Mouse (Mus musculus): ENCODE data around the gene Slc27a4. TPM values are rescaled to one million over a fixed set of nuclear protein-coding genes. Genes with fewer than 3 reads are reported as not detected.
A peak's percentile ranks its signal among the peaks of the same experiment; 100 is the strongest.

Slc27a4 gene
- polyA plus RNA-seq, 1 experiment from 2014 or later, result 31.8 TPM

- 1% methylated on average over 12 of the region's 12 CpGs for WGBS
- H3K4me1 ChIP-seq (replicated peaks), result peaks cover 10% of the 10 kb centered on the region
- 0 out of 2 replicates have a peak overlapping the region, but pooled peaks have one; percentile 40 for H3K27ac ChIP-seq
- H3K4me3 ChIP-seq (replicated peaks), result peak overlapping the region; percentile 96
- 0 out of 2 replicates have a peak, but pooled peaks cover 2% of the 10 kb centered on the region for H3K36me3 ChIP-seq
- H3K9me3 ChIP-seq, result no peaks in the 10 kb centered on the region
- no peak; the same call in 1 of the 2 replicates for ATAC-seq
- H3K4me2 ChIP-seq (replicated peaks), result peak overlapping the region; percentile 78
- H3K9ac ChIP-seq, result peak overlapping the region; percentile 81
- no peaks in the 10 kb centered on the region for H3K27me3 ChIP-seq (replicated peaks)
Observed at GRCm38 (mm10) chr2:29827709-29828024, 25.2 kb downstream of the Slc27a4 start.

- H3K4me1 ChIP-seq (replicated peaks), result peaks cover 10% of the 10 kb centered on the region
- WGBS, result 93% methylated on average over 4 of the region's 4 CpGs
- ATAC-seq, result no peak
Observed at GRCm38 (mm10) chr2:29831106-29831505, 28.7 kb downstream of the Slc27a4 start.

GRCm38 (mm10) chr2:29833796-29834195, 31.4 kb downstream of the Slc27a4 start:
- H3K27me3 ChIP-seq (replicated peaks), result no peaks in the 10 kb centered on the region
- H3K4me3 ChIP-seq (replicated peaks), result no peak overlapping the region
- no peak overlapping the region for H3K9ac ChIP-seq
- no peak for ATAC-seq
- peaks cover 21% of the 10 kb centered on the region; the same call in 1 of the 2 replicates for H3K36me3 ChIP-seq
- no peaks in the 10 kb centered on the region for H3K9me3 ChIP-seq
- peaks cover 2% of the 10 kb centered on the region; the same call in 1 of the 2 replicates for H3K4me1 ChIP-seq (replicated peaks)
- WGBS, result 92% methylated on average over 5 of the region's 5 CpGs
- no peak overlapping the region for H3K4me2 ChIP-seq (replicated peaks)
- H3K27ac ChIP-seq, result no peak overlapping the region

More at GRCm38 (mm10) chr2:29831106-29831505, 28.7 kb downstream of the Slc27a4 start:
- Histone ChIP-seq H3K27ac (no peak overlapping the region), H3K9me3 (no peaks in the 10 kb centered on the region), H3K36me3 (peaks cover 12% of the 10 kb centered on the region; the same call in 1 of the 2 replicates), H3K27me3 (replicated peaks) (no peaks in the 10 kb centered on the region), H3K4me3 (replicated peaks) (no peak overlapping the region), H3K4me2 (replicated peaks) (no peak overlapping the region), H3K9ac (no peak overlapping the region)

GRCm38 (mm10) chr2:29835391-29835899, 33.0 kb downstream of the Slc27a4 start:
- 75% methylated on average over 2 of the region's 2 CpGs for WGBS

GRCm38 (mm10) chr2:29839460-29839859, 37.0 kb downstream of the Slc27a4 start:
- 46% methylated on average over 4 of the region's 4 CpGs for WGBS
- peaks cover 39% of the 10 kb centered on the region for H3K36me3 ChIP-seq

More at GRCm38 (mm10) chr2:29835391-29835899, 33.0 kb downstream of the Slc27a4 start:
- Histone ChIP-seq H3K4me1 (replicated peaks) (no peaks in the 10 kb centered on the region), H3K4me2 (replicated peaks) (no peak overlapping the region), H3K27ac (no peak overlapping the region), H3K9me3 (no peaks in the 10 kb centered on the region), H3K9ac (no peak overlapping the region), H3K27me3 (replicated peaks) (no peaks in the 10 kb centered on the region), H3K36me3 (peaks cover 21% of the 10 kb centered on the region; the same call in 1 of the 2 replicates), H3K4me3 (replicated peaks) (no peak overlapping the region)
- ATAC-seq, result no peak

GRCm38 (mm10) chr2:29843231-29844105, 41.0 kb downstream of the Slc27a4 start:
- ATAC-seq, result no peak
- H3K27ac ChIP-seq, result no peak overlapping the region
- peaks cover 44% of the 10 kb centered on the region for H3K27me3 ChIP-seq (replicated peaks)
- 71% methylated on average over 9 of the region's 9 CpGs for WGBS
- peaks cover 10% of the 10 kb centered on the region for H3K4me1 ChIP-seq (replicated peaks)
- no peaks in the 10 kb centered on the region for H3K9me3 ChIP-seq
- no peak overlapping the region for H3K4me3 ChIP-seq (replicated peaks)
- no peak overlapping the region for H3K9ac ChIP-seq
- H3K4me2 ChIP-seq (replicated peaks), result no peak overlapping the region
- H3K36me3 ChIP-seq, result peaks cover 31% of the 10 kb centered on the region

More at GRCm38 (mm10) chr2:29839460-29839859, 37.0 kb downstream of the Slc27a4 start:
- Histone ChIP-seq H3K4me1 (replicated peaks) (no peaks in the 10 kb centered on the region), H3K27me3 (replicated peaks) (peaks cover 16% of the 10 kb centered on the region), H3K4me2 (replicated peaks) (no peak overlapping the region), H3K9me3 (no peaks in the 10 kb centered on the region), H3K27ac (no peak overlapping the region), H3K9ac (no peak overlapping the region), H3K4me3 (replicated peaks) (no peak overlapping the region)
- ATAC-seq, result no peak

- Histone ChIP-seq H3K9ac (no peak overlapping the region), H3K27ac (no peak overlapping the region), H3K9me3 (no peaks in the 10 kb centered on the region), H3K4me2 (replicated peaks) (no peak overlapping the region), H3K36me3 (peaks cover 28% of the 10 kb centered on the region), H3K4me3 (replicated peaks) (no peak overlapping the region), H3K27me3 (replicated peaks) (peaks cover 44% of the 10 kb centered on the region), H3K4me1 (replicated peaks) (peaks cover 10% of the 10 kb centered on the region)
- 94% methylated on average over 2 of the region's 2 CpGs for WGBS
- no peak for ATAC-seq
Observed at GRCm38 (mm10) chr2:29844115-29844514, 41.7 kb downstream of the Slc27a4 start.

GRCm38 (mm10) chr2:29844661-29845060, 42.2 kb downstream of the Slc27a4 start:
- H3K27me3 ChIP-seq (replicated peaks), result peaks cover 44% of the 10 kb centered on the region
- no peak overlapping the region for H3K9ac ChIP-seq
- WGBS, result 33% methylated on average over 3 of the region's 3 CpGs
- H3K4me1 ChIP-seq (replicated peaks), result peaks cover 10% of the 10 kb centered on the region
- H3K36me3 ChIP-seq, result peaks cover 28% of the 10 kb centered on the region
- H3K27ac ChIP-seq, result no peak overlapping the region
- H3K4me2 ChIP-seq (replicated peaks), result no peak overlapping the region
- no peaks in the 10 kb centered on the region for H3K9me3 ChIP-seq
- ATAC-seq, result no peak
- no peak overlapping the region for H3K4me3 ChIP-seq (replicated peaks)

GRCm38 (mm10) chr2:29845636-29846035, 43.2 kb downstream of the Slc27a4 start:
- peak overlapping the region; percentile 20 for H3K4me3 ChIP-seq (replicated peaks)
- peak overlapping the region; percentile 58 for H3K4me2 ChIP-seq (replicated peaks)
- no peak overlapping the region for H3K27ac ChIP-seq
- peaks cover 44% of the 10 kb centered on the region for H3K27me3 ChIP-seq (replicated peaks)
- ATAC-seq, result 0 out of 2 replicates have a peak, but pooled peaks have one; percentile 5
- H3K9me3 ChIP-seq, result no peaks in the 10 kb centered on the region
- 26% methylated on average over 25 of the region's 25 CpGs for WGBS
- H3K9ac ChIP-seq, result peak overlapping the region; percentile 34; the same call in 1 of the 2 replicates
- H3K36me3 ChIP-seq, result peaks cover 27% of the 10 kb centered on the region
- H3K4me1 ChIP-seq (replicated peaks), result peaks cover 10% of the 10 kb centered on the region

- Histone ChIP-seq H3K27ac (no peak overlapping the region), H3K9me3 (no peaks in the 10 kb centered on the region), H3K4me2 (replicated peaks) (peak overlapping the region; percentile 58), H3K9ac (peak overlapping the region; percentile 34), H3K4me1 (replicated peaks) (peaks cover 10% of the 10 kb centered on the region), H3K4me3 (replicated peaks) (peak overlapping the region; percentile 20), H3K27me3 (replicated peaks) (peaks cover 44% of the 10 kb centered on the region), H3K36me3 (peaks cover 21% of the 10 kb centered on the region)
- ATAC-seq, result peak; percentile 52
- WGBS, result 12% methylated on average over 47 of the region's 47 CpGs
Observed at GRCm38 (mm10) chr2:29846061-29846853, 43.8 kb downstream of the Slc27a4 start.

GRCm38 (mm10) chr2:29846911-29847310, 44.5 kb downstream of the Slc27a4 start:
- peaks cover 10% of the 10 kb centered on the region for H3K4me1 ChIP-seq (replicated peaks)
- peaks cover 44% of the 10 kb centered on the region for H3K27me3 ChIP-seq (replicated peaks)
- no peak overlapping the region for H3K27ac ChIP-seq
- H3K4me3 ChIP-seq (replicated peaks), result no peak overlapping the region
- 63% methylated on average over 3 of the region's 3 CpGs for WGBS
- H3K9ac ChIP-seq, result no peak overlapping the region
- no peak overlapping the region for H3K4me2 ChIP-seq (replicated peaks)
- ATAC-seq, result no peak
- no peaks in the 10 kb centered on the region for H3K9me3 ChIP-seq
- H3K36me3 ChIP-seq, result peaks cover 18% of the 10 kb centered on the region

- WGBS, result 73% methylated on average over 8 of the region's 8 CpGs
Observed at GRCm38 (mm10) chr2:29849041-29849440, 46.6 kb downstream of the Slc27a4 start.

More at GRCm38 (mm10) chr2:29849041-29849440, 46.6 kb downstream of the Slc27a4 start:
- ATAC-seq, result no peak
- Histone ChIP-seq H3K4me3 (replicated peaks) (no peak overlapping the region), H3K27ac (no peak overlapping the region), H3K9me3 (no peaks in the 10 kb centered on the region), H3K27me3 (replicated peaks) (peaks cover 33% of the 10 kb centered on the region), H3K4me1 (replicated peaks) (peaks cover 10% of the 10 kb centered on the region), H3K36me3 (peaks cover 7% of the 10 kb centered on the region; the same call in 1 of the 2 replicates), H3K9ac (no peak overlapping the region), H3K4me2 (replicated peaks) (no peak overlapping the region)

Measured in intestine, embryonic 15.5 days (tissue).